Mouse (Mus musculus) bone marrow, adult 2 months (tissue): ENCODE data around the gene P2rx5.

Experiments used
- CTCF ChIP-seq: fragments of 200-500 bp; IDR thresholded peaks from 2 replicates; pipeline ENCODE4 v1.5.1; 2011; ENCODE audit warnings: low read length, control low read depth; ENCODE audit not compliant: control insufficient read depth, insufficient read depth
- POLR2A ChIP-seq: fragments of 200-500 bp; IDR thresholded peaks from 2 replicates; pipeline ENCODE4 v1.6.1; 2011; ENCODE audit warnings: low read depth, mild to moderate bottlenecking, control low read depth, low read length, borderline replicate concordance; ENCODE audit not compliant: control insufficient read depth

- TF ChIP-seq CTCF: no peak; the same call in 1 of the 2 replicates
- no peak for TF ChIP-seq POLR2A
Observed at GRCm38 (mm10) chr11:73201597-73201996, 41.4 kb downstream of the P2rx5 start.
